Mouse (Mus musculus) CH12.LX (cell line): ENCODE measurements at regions not wholly inside any gene's neighbourhood (a gene's known extent, or its start where the extent isn't known, plus 50 kb on each side); places are given as distances from the start of the nearest gene placed in this dataset.

Experiments
- DNase-seq: peaks from one replicate; pipeline ENCODE4 v3.0.0-alpha.2; 2013; ENCODE audit errors: extremely low read depth
- H3K27ac ChIP-seq: 2 replicates; pipeline ENCODE4 v1.5.1; 2012; ENCODE audit warnings: low read depth, mild to moderate bottlenecking, control low read depth, moderate library complexity; ENCODE audit not compliant: insufficient read depth
- H3K27me3 ChIP-seq: replicated peaks from 2 replicates; pipeline ENCODE3; 2012; ENCODE audit warnings: inconsistent platforms
- H3K36me3 ChIP-seq, 2 experiments: replicated peaks in 1 of 2; 2 replicates each; pipeline versions ENCODE3 to v1.6.1; 2012; ENCODE audit warnings: inconsistent platforms in 1 of 2, low read length in 1 of 2, mild to moderate bottlenecking in 1 of 2, mixed read lengths in 1 of 2, moderate library complexity in 1 of 2; ENCODE audit not compliant: control insufficient read depth in 1 of 2, insufficient read depth in 1 of 2
- H3K4me1 ChIP-seq, 2 experiments: 2 replicates each; pipeline ENCODE4 v1.6.1; 2012; ENCODE audit warnings: inconsistent platforms in 1 of 2, moderate library complexity in 1 of 2; ENCODE audit not compliant: insufficient read depth in 2 of 2, control insufficient read depth in 1 of 2
- H3K4me2 ChIP-seq: 2 replicates; pipeline ENCODE4 v1.6.1; 2012; ENCODE audit warnings: low read depth, mild to moderate bottlenecking, control low read depth; ENCODE audit not compliant: poor library complexity, insufficient read depth, severe bottlenecking
- H3K4me3 ChIP-seq, 3 experiments: fragments of 150-350 bp in 1 of 3; sonication (generic) in 1 of 3; replicated peaks in 1 of 3; 2 replicates each; pipeline versions ENCODE3 to v1.5.1; 2011 to 2012; ENCODE audit warnings: low read depth in 2 of 3, low read length in 2 of 3, mild to moderate bottlenecking in 2 of 3, moderate library complexity in 2 of 3, control low read depth in 1 of 3, improper control_type of control experiment in 1 of 3, inconsistent platforms in 1 of 3, mixed read lengths in 1 of 3; ENCODE audit not compliant: poor library complexity in 1 of 3
- H3K79me2 ChIP-seq: replicated peaks from 2 replicates; pipeline ENCODE4 v1.6.1; 2012; ENCODE audit warnings: mild to moderate bottlenecking, moderate library complexity; ENCODE audit not compliant: control insufficient read depth, poor library complexity, insufficient read depth, severe bottlenecking; ENCODE audit errors: extremely low read depth
- H3K9ac ChIP-seq: 2 replicates; pipeline ENCODE4 v1.6.1; 2012; ENCODE audit warnings: low read depth, mild to moderate bottlenecking, control low read depth, moderate library complexity; ENCODE audit not compliant: insufficient read depth
- H3K9me3 ChIP-seq: replicated peaks from 2 replicates; pipeline ENCODE3; 2012; ENCODE audit warnings: low read length, inconsistent platforms, mixed read lengths
- CHD1 ChIP-seq: IDR thresholded peaks from 2 replicates; pipeline ENCODE4 v1.6.1; 2012; ENCODE audit warnings: low read depth, low read length, improper control_type of control experiment, inconsistent platforms
- CHD2 ChIP-seq: IDR thresholded peaks from 2 replicates; pipeline ENCODE4 v1.6.1; 2011; ENCODE audit warnings: low read length, improper control_type of control experiment
- CTCF ChIP-seq, 2 experiments: IDR thresholded peaks in 1 of 2; conservative IDR thresholded peaks in 1 of 2; 2 replicates each; pipeline ENCODE4 v1.5.1; 2011 to 2012; ENCODE audit warnings: low read depth in 2 of 2, low read length in 2 of 2, improper control_type of control experiment in 1 of 2, inconsistent platforms in 1 of 2, mild to moderate bottlenecking in 1 of 2, moderate library complexity in 1 of 2
- E2F4 ChIP-seq: IDR thresholded peaks from 2 replicates; pipeline ENCODE4 v1.6.1; 2011; ENCODE audit warnings: low read depth, low read length, improper control_type of control experiment; ENCODE audit not compliant: insufficient replicate concordance
- ELF1 ChIP-seq: IDR thresholded peaks from 2 replicates; pipeline ENCODE4 v1.6.1; 2014; ENCODE audit warnings: low read depth, mild to moderate bottlenecking, inconsistent platforms, low read length, improper control_type of control experiment
- EP300 ChIP-seq: IDR thresholded peaks from 2 replicates; pipeline ENCODE4 v1.6.1; 2011; ENCODE audit warnings: low read length, improper control_type of control experiment
- ETS1 ChIP-seq: conservative IDR thresholded peaks from 2 replicates; pipeline ENCODE4 v1.6.1; 2012; ENCODE audit warnings: low read depth, mild to moderate bottlenecking, inconsistent platforms, low read length, improper control_type of control experiment, moderate library complexity
- GABPA ChIP-seq: IDR thresholded peaks from 2 replicates; pipeline ENCODE4 v1.6.1; 2012; ENCODE audit warnings: low read depth, low read length, improper control_type of control experiment, inconsistent platforms; ENCODE audit not compliant: insufficient replicate concordance
- JUND ChIP-seq: conservative IDR thresholded peaks from 2 replicates; pipeline ENCODE4 v1.6.1; 2011; ENCODE audit warnings: low read depth, low read length, improper control_type of control experiment
- KAT2A ChIP-seq: IDR thresholded peaks from 2 replicates; pipeline ENCODE4 v1.6.1; 2012; ENCODE audit warnings: low read length, improper control_type of control experiment, inconsistent platforms; ENCODE audit not compliant: insufficient replicate concordance
- MAFK ChIP-seq: IDR thresholded peaks from 2 replicates; pipeline ENCODE4 v1.6.1; 2011; ENCODE audit warnings: low read length, improper control_type of control experiment; ENCODE audit not compliant: insufficient replicate concordance
- MAX ChIP-seq: IDR thresholded peaks from 2 replicates; pipeline ENCODE4 v1.6.1; 2011; ENCODE audit warnings: low read length, improper control_type of control experiment
- MEF2A ChIP-seq: IDR thresholded peaks from 2 replicates; pipeline ENCODE4 v1.6.1; 2014; ENCODE audit warnings: low read depth, mild to moderate bottlenecking, inconsistent platforms, low read length, improper control_type of control experiment, borderline replicate concordance
- MYC ChIP-seq: IDR thresholded peaks from 2 replicates; pipeline ENCODE4 v1.6.1; 2011; ENCODE audit warnings: low read depth, mild to moderate bottlenecking, improper control_type of control experiment, low read length
- NELFE ChIP-seq: IDR thresholded peaks from 2 replicates; pipeline ENCODE4 v1.6.1; 2011; ENCODE audit warnings: low read depth, low read length, improper control_type of control experiment
- NRF1 ChIP-seq: IDR thresholded peaks from 2 replicates; pipeline ENCODE4 v1.6.1; 2014; ENCODE audit warnings: low read depth, mild to moderate bottlenecking, inconsistent platforms, low read length, improper control_type of control experiment, moderate library complexity
- POLR2A ChIP-seq: IDR thresholded peaks from 2 replicates; pipeline ENCODE4 v1.6.1; 2011; ENCODE audit warnings: low read depth, mild to moderate bottlenecking, improper control_type of control experiment, low read length
- POLR2AphosphoS2 ChIP-seq: IDR thresholded peaks from 2 replicates; pipeline ENCODE4 v1.6.1; 2011; ENCODE audit warnings: low read depth, low read length, improper control_type of control experiment
- RAD21 ChIP-seq: IDR thresholded peaks from 2 replicates; pipeline ENCODE4 v1.6.1; 2011; ENCODE audit warnings: low read depth, mild to moderate bottlenecking, low read length, improper control_type of control experiment, moderate library complexity
- RCOR1 ChIP-seq: conservative IDR thresholded peaks from 2 replicates; pipeline ENCODE4 v1.6.1; 2012; ENCODE audit warnings: low read depth, mild to moderate bottlenecking, inconsistent platforms, low read length, improper control_type of control experiment
- SIN3A ChIP-seq: IDR thresholded peaks from 2 replicates; pipeline ENCODE4 v1.6.1; 2012; ENCODE audit warnings: low read length, improper control_type of control experiment, inconsistent platforms
- SMC3 ChIP-seq: IDR thresholded peaks from 2 replicates; pipeline ENCODE4 v1.6.1; 2011; ENCODE audit warnings: low read depth, low read length, improper control_type of control experiment
- TBP ChIP-seq: conservative IDR thresholded peaks from 2 replicates; pipeline ENCODE4 v1.6.1; 2011; ENCODE audit warnings: low read depth, low read length, improper control_type of control experiment
- UBTF ChIP-seq: IDR thresholded peaks from 2 replicates; pipeline ENCODE4 v1.6.1; 2012; ENCODE audit warnings: low read depth, mild to moderate bottlenecking, inconsistent platforms, low read length, improper control_type of control experiment, moderate library complexity
- USF1 ChIP-seq: IDR thresholded peaks from 2 replicates; pipeline ENCODE4 v1.6.1; 2014; ENCODE audit warnings: low read depth, mild to moderate bottlenecking, inconsistent platforms, low read length, improper control_type of control experiment
- USF2 ChIP-seq: conservative IDR thresholded peaks from 2 replicates; pipeline ENCODE4 v1.6.1; 2011; ENCODE audit warnings: low read depth, low read length, improper control_type of control experiment
- ZKSCAN1 ChIP-seq: IDR thresholded peaks from 2 replicates; pipeline ENCODE4 v1.6.1; 2012; ENCODE audit warnings: low read depth, inconsistent platforms, low read length, improper control_type of control experiment, borderline replicate concordance
- ZMIZ1 ChIP-seq: IDR thresholded peaks from 2 replicates; pipeline ENCODE4 v1.6.1; 2012; ENCODE audit warnings: low read depth, mild to moderate bottlenecking, inconsistent platforms, low read length, improper control_type of control experiment
- dilution Hi-C: fragments of 300-500 bp; cut with MboI; formaldehyde crosslinking; loops from 2 replicates; pipeline ENCODE4 v1.14.3; 2020; ENCODE audit warnings: low sequenced_read_pairs; ENCODE audit not compliant: extremely low pct_unique_long_range_greater_than_20kb, extremely low pct_ligation_motif_present
- in situ Hi-C: fragments of 300-500 bp; cut with MboI; formaldehyde crosslinking; loops from 3 replicates; pipeline ENCODE4 v1.14.3; 2019; ENCODE audit warnings: low sequenced_read_pairs, low pct_ligation_motif_present, low pct_unique_long_range_greater_than_20kb, mixed read lengths

- TF ChIP-seq SIN3A (no peak), UBTF (no peak), RCOR1 (no peak), JUND (no peak), MAFK (no peak), CHD2 (no peak), ETS1 (no peak), KAT2A (no peak), MYC (no peak), SMC3 (no peak), USF2 (no peak), USF1 (no peak), GABPA (no peak), RAD21 (no peak), POLR2AphosphoS2 (no peak), MAX (no peak), ZKSCAN1 (no peak), CHD1 (no peak)
- TF ChIP-seq, all 38 proteins: peak for 0
- in situ Hi-C loops, result no loop called here
- H3K9me3 ChIP-seq, result no peaks in the 10 kb centered on the region
Observed at GRCm38 (mm10) chr3:97356647-97357046, 58.9 kb upstream of the Bcl9 start.

GRCm38 (mm10) chr3:97355466-97355865, 57.7 kb upstream of the Bcl9 start:
- no peak overlapping the region for H3K9ac ChIP-seq
- in situ Hi-C loops (no loop called here), dilution Hi-C loops (no loop called here)
- TF ChIP-seq ZMIZ1 (no peak), NRF1 (no peak), USF2 (no peak), KAT2A (no peak), E2F4 (no peak), RCOR1 (no peak), CHD2 (no peak), ELF1 (no peak), NELFE (no peak), ZKSCAN1 (no peak), MYC (no peak), MAX (no peak), MEF2A (no peak), CTCF (conservative IDR thresholded peaks at IDR 0.05 in 1 of 2, IDR thresholded peaks at IDR 0.05 in 1 of 2; ENCODE audit: low read depth in 2 of 2, low read length in 2 of 2) (no peak), EP300 (no peak), TBP (no peak), POLR2A (no peak)
- H3K4me2 ChIP-seq, result no peak overlapping the region
- H3K79me2 ChIP-seq, result no peaks in the 10 kb centered on the region
- no peak overlapping the region for H3K27ac ChIP-seq
- DNase-seq, result no peak
- no peaks in the 10 kb centered on the region for H3K9me3 ChIP-seq
- H3K36me3 ChIP-seq, result no peaks in the 10 kb centered on the region
- no peak overlapping the region for H3K4me3 ChIP-seq
- no peaks in the 10 kb centered on the region for H3K27me3 ChIP-seq
- no peaks in the 10 kb centered on the region for H3K4me1 ChIP-seq

More at GRCm38 (mm10) chr3:97356647-97357046, 58.9 kb upstream of the Bcl9 start:
- Histone ChIP-seq H3K4me1 (no peaks in the 10 kb centered on the region), H3K4me3 (no peak overlapping the region), H3K9ac (no peak overlapping the region), H3K27me3 (no peaks in the 10 kb centered on the region), H3K4me2 (no peak overlapping the region), H3K79me2 (no peaks in the 10 kb centered on the region), H3K36me3 (no peaks in the 10 kb centered on the region), H3K27ac (no peak overlapping the region)
- dilution Hi-C loops, result no loop called here
- DNase-seq, result no peak
